Mouse (Mus musculus) brain, embryonic 14.5 days (tissue): Measurements from ENCODE around the gene Cdk14.

ENCODE experiments used
- CTCF ChIP-seq: fragments of 200-500 bp; IDR thresholded peaks from 2 replicates; pipeline ENCODE4 v1.5.1; 2012; ENCODE audit warnings: inconsistent platforms, mild to moderate bottlenecking, moderate library complexity, borderline replicate concordance; ENCODE audit not compliant: insufficient read depth, insufficient read length; ENCODE audit errors: extremely low read depth
- POLR2A ChIP-seq: fragments of 200-500 bp; IDR thresholded peaks from 2 replicates; pipeline ENCODE4 v1.6.1; 2012; ENCODE audit warnings: mild to moderate bottlenecking, inconsistent platforms, borderline replicate concordance; ENCODE audit not compliant: poor library complexity, insufficient read depth, insufficient read length, severe bottlenecking; ENCODE audit errors: extremely low read depth

GRCm38 (mm10) chr5:5419992-5420455 lies at the start of gene Cdk14:
- TF ChIP-seq CTCF (no peak), POLR2A (no peak)
